Mouse (Mus musculus) kidney, embryonic 16.5 days (tissue): ENCODE data around the gene Ccdc124. TPM values are rescaled to one million over a fixed set of nuclear protein-coding genes. Genes with fewer than 3 reads are reported as not detected.

Source experiments
- ATAC-seq: fragments of 200-750 bp; cut with Nextera tagmentation; 2 replicates; pipeline ENCODE4 v1.8.0; 2017; ENCODE audit warnings: moderate TSS enrichment; ENCODE audit not compliant: low FRiP score, low TSS enrichment
- H3K27ac ChIP-seq: fragments of 300-500 bp; sonication (generic); 2 replicates; pipeline ENCODE4 v1.5.1; 2014; ENCODE audit warnings: low read length
- H3K27me3 ChIP-seq: fragments of 300-500 bp; sonication (generic); 2 replicates; pipeline ENCODE4 v1.6.1; 2014; ENCODE audit warnings: low read length, control low read depth, mixed read lengths; ENCODE audit not compliant: insufficient read depth
- H3K36me3 ChIP-seq: fragments of 300-500 bp; sonication (generic); 2 replicates; pipeline ENCODE4 v1.6.1; 2014; ENCODE audit warnings: low read length, control low read depth, mixed read lengths; ENCODE audit not compliant: insufficient read depth
- H3K4me1 ChIP-seq: fragments of 300-500 bp; sonication (generic); 2 replicates; pipeline ENCODE4 v1.6.1; 2014; ENCODE audit warnings: low read length, control low read depth, mixed read lengths; ENCODE audit not compliant: insufficient read depth
- H3K4me2 ChIP-seq: fragments of 300-500 bp; sonication (generic); replicated peaks from 2 replicates; pipeline ENCODE4 v1.6.1; 2014; ENCODE audit warnings: low read depth, low read length
- H3K4me3 ChIP-seq: fragments of 300-500 bp; sonication (generic); 2 replicates; pipeline ENCODE4 v1.5.1; 2014; ENCODE audit warnings: mild to moderate bottlenecking, low read length
- H3K9ac ChIP-seq: fragments of 300-500 bp; sonication (generic); replicated peaks from 2 replicates; pipeline ENCODE4 v1.6.1; 2014; ENCODE audit warnings: low read length
- H3K9me3 ChIP-seq: fragments of 300-500 bp; sonication (generic); 2 replicates; pipeline ENCODE4 v1.6.1; 2016; ENCODE audit warnings: low read length, control low read depth
- WGBS: fragments of 180-500 bp; shearing (Covaris S2); extraction: QIAGEN DNeasy Blood & Tissue Kit; methylation state at CpG from one replicate; pipeline ENCODE4 v1.1.7; 2014; 5-methylcytosine and 5-hydroxymethylcytosine counted together
- polyA plus RNA-seq: library from polyadenylated mRNA; unstranded; fragments of >200 nt; fragmentation: Nextera tagmentation; extraction: Ambion mirVana; gene quantifications from 2 replicates; pipeline ENCODE4 v1.2.1, GENCODE M21; 2015

The Ccdc124 gene
- polyA plus RNA-seq, 1 experiment from 2014 or later = 114 TPM

DNA sequence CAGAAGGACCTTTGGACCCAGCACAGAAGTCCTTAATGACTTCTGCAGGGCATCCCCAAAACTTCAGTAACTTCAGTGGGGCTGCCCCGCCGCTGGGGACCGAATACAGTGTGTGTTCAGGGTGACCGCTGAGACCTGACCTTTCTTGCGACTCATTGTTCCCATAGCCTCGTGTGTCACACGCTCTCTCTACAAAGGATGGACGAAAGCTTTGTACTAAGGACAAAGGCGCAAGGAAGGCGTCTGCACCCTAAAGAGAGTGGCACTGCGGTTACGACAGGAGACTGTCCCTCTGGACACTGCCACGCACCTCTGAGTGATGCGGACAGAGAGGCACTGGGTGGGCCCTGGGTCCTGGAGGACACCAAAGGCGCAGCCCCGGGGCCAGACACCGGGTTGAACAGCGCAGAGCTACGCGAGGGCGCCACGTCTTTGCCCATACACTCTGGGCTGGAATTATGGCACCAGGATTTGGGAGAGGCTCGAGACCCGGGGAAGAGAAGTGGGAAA lies 9.0 kb downstream of the Ccdc124 start:
- WGBS = 2% methylated on average over 24 of the region's 24 CpGs
- Histone ChIP-seq H3K27me3 (peaks cover 36% of the 10 kb centered on the region), H3K4me2 (peak overlapping the region; percentile 80), H3K9ac (peak overlapping the region; percentile 67), H3K36me3 (no peaks in the 10 kb centered on the region), H3K9me3 (no peaks in the 10 kb centered on the region), H3K4me1 (peaks cover 53% of the 10 kb centered on the region), H3K4me3 (peak overlapping the region; percentile 64), H3K27ac (peak overlapping the region; percentile 68)
- peak; percentile 11 for ATAC-seq

DNA sequence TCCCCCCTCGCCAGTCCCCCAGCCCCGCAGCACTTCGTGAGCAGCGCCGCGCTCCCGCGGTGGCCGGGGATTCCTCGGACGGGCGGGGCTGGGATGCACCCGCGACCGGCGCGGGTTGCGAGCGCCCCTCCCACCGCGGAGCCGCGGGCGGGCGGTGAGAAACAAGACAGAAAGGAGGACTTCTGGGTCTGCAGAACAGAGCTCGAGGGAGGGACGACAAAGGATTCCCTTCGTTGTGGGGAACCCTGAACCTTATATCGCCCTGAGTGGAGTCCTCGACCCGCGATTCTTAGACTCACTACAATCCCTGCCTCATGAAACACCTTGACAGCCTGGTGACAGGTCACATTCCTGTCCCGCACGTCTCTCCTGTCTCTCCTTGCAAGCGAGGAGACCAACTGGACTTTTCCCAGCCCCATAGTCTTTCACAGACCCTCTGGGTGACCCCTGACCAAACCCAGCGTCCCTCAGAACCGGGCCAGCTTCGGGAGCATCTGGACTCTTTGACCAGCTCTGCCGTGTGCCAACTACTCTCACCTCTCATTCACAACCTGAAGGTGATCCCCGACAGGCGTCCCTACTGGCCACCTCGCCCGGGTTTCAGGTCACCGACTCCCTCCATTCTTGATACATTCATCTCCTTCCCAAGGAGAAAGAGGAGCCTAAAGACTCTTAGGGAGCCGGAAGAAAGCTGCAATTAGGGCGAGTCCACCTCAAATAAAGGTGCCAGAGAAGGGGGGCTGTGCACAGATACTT lies 9.6 kb downstream of the Ccdc124 start:
- no peak for ATAC-seq
- H3K36me3 ChIP-seq = no peaks in the 10 kb centered on the region
- H3K9ac ChIP-seq = peak overlapping the region; percentile 67
- peaks cover 49% of the 10 kb centered on the region for H3K4me1 ChIP-seq
- H3K4me2 ChIP-seq = peak overlapping the region; percentile 80
- H3K4me3 ChIP-seq = peak overlapping the region; percentile 64
- H3K27me3 ChIP-seq = peaks cover 36% of the 10 kb centered on the region
- under 1% methylated on average over 46 of the region's 46 CpGs for WGBS
- no peaks in the 10 kb centered on the region for H3K9me3 ChIP-seq
- H3K27ac ChIP-seq = no peak overlapping the region

DNA sequence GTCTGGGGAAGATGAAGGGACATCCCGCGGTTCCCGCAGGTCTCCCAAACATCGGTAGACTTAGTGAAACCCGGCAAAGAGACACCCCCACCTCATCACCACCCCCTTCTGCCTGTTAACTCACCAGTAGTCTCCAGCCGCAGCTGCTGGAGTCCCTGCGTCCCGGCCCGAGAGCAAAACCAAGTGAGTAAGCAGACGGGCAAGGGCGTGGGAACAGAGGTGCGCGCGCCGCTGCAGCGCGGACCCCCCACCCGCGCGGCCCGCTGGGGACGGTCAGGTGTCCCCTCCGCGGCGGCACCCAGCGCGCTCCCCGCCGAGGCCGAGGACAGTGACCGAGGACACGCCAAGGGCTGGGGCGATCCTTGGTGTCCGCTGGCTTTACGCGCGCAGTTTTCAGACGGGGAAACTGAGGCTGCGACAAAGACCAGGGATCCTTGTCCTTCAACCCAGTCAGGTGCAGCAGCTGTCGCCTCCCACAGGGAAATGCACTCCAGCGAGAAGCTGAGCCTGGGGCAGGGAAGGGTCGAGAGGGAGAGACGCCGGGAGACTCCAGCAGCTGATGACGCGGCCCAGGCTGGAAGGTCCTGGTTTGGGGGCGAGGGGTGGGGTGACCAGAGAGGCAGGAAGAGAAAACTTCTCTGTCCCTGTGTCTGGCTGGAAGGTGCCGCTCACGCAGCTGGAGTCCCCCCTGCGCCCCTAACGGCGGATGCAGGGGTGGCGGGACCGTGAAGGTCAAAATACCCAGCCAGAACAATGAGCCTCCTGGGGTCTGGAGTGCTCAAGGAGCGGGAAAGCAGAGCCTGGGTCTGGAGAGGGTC lies 10.7 kb downstream of the Ccdc124 start, which contains the start of gene Kcnn1:
TSS of gene Kcnn1 (minus strand) at position 435 of the 818 bp plus-strand sequence.
- Histone ChIP-seq H3K9ac (peak within 1 kb of the TSS; percentile 67), H3K9me3 (no peaks in the 10 kb centered on the region), H3K27ac (no peak within 1 kb of the TSS), H3K27me3 (peaks cover 36% of the 10 kb centered on the region), H3K36me3 (no peaks in the 10 kb centered on the region), H3K4me1 (peaks cover 45% of the 10 kb centered on the region), H3K4me2 (peak within 1 kb of the TSS; percentile 80), H3K4me3 (peak within 1 kb of the TSS; percentile 64)
- WGBS = under 1% methylated on average over 55 of the region's 55 CpGs
- ATAC-seq = no peak

DNA sequence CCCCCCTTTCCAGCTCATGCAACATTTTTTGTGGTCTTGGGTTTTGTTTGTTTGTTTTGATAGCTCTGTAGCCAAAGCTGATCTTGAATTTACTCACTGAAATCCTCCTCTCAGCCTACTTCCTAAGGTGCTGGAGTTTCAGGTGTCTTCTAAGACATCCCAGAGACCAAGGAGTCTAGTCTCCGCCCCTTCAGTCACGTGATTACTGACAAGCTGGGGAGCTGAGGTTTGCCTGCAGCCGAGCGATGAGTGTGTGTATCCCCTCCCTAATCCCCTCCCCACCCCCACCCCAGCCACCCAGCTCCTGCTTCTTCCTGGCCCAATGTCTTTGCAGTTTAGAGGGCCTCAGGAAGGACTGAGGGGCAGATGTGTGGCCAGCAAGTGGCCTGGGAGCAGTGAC lies 16.2 kb downstream of the Ccdc124 start:
- Histone ChIP-seq H3K27me3 (peaks cover 19% of the 10 kb centered on the region), H3K4me2 (no peak overlapping the region), H3K4me1 (peaks cover 28% of the 10 kb centered on the region), H3K9ac (no peak overlapping the region), H3K27ac (no peak overlapping the region), H3K9me3 (no peaks in the 10 kb centered on the region), H3K4me3 (no peak overlapping the region), H3K36me3 (no peaks in the 10 kb centered on the region)
- no peak for ATAC-seq
- 15% methylated on average over 4 of the region's 4 CpGs for WGBS

DNA sequence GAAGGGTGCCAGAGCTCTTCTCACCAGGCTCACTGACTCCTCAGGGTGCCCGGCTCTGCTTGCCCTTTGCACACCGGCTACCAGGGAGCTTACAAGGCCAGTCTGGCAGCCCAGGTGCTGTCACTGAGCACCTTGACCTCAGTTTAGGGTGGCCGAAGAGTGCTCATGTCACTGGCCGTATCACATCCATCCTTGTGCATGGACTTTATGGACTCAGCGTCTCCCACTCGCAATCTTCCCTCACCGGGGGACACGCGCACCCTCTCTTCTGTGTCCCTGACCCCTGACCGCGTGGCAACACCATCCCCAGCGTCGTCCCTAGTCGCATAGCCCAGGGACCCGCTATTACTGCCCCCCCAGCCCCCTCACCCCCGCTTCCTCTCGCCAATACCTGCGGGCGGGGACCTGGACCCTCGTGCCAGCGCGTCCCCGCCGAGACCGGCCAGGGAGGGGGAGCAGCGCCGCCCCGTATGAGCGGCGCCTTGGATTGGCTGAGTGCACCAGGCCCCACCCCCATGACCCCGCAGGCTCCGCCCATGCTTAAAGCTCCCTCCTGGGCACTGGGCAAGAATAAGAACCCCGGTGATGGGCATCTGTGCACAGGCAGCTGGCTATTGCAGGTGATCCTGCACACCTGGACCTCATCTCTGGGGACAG lies 17.1 kb downstream of the Ccdc124 start:
- 10% methylated on average over 26 of the region's 33 CpGs for WGBS
- H3K36me3 ChIP-seq = no peaks in the 10 kb centered on the region
- H3K4me1 ChIP-seq = peaks cover 27% of the 10 kb centered on the region
- H3K9me3 ChIP-seq = no peaks in the 10 kb centered on the region
- H3K27ac ChIP-seq = no peak overlapping the region
- peak; percentile 76 for ATAC-seq
- peaks cover 11% of the 10 kb centered on the region for H3K27me3 ChIP-seq
- peak overlapping the region; percentile 54 for H3K4me3 ChIP-seq
- H3K4me2 ChIP-seq = peak overlapping the region; percentile 92
- H3K9ac ChIP-seq = peak overlapping the region; percentile 65

DNA sequence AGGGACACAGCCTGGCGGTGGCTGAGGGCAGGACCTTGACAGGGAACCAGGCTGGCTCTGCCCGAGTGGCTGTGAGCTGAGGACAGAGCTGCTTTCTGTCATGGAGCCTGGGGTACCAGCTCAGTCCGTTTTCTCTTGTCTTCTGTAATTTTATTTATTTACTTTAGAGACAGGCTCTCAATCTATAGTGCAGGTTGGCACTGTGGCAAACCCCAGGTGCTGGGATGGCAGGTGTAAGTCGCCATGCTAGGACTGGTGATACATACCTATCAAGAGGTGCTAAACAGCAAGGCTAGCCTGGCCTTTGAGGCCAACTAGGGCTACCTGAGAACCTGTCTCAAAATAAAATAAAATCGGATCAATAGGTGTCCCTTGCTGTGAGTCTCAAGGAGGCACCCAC lies 17.7 kb downstream of the Ccdc124 start:
- Histone ChIP-seq H3K27ac (no peak overlapping the region), H3K4me3 (no peak overlapping the region), H3K27me3 (0 out of 2 replicates have a peak, but pooled peaks cover 5% of the 10 kb centered on the region), H3K36me3 (no peaks in the 10 kb centered on the region), H3K9ac (no peak overlapping the region), H3K4me2 (no peak overlapping the region), H3K4me1 (peaks cover 25% of the 10 kb centered on the region), H3K9me3 (no peaks in the 10 kb centered on the region)
- WGBS = 67% methylated on average over 5 of the region's 5 CpGs
- ATAC-seq = no peak

DNA sequence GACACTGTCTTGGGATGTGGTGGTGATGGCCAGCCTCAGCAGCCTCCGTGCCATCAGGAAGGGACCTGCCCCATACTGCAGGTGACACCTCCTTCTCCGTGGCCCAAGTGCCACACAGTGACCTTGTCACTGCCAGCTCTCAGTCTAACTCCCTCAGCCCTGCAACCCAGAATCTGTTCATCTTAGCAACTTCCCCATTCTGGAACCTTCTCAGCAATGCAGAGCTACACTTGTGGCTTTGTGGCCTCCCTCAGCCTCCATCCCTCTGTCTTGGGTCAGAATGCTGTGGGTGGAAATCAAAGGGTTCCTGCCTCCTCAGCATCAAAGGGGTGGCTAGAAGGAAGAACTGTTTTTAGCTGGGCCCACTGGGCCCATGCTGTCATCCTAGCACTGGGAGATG lies 19.9 kb downstream of the Ccdc124 start:
- 87% methylated on average over 2 of the region's 2 CpGs for WGBS

DNA sequence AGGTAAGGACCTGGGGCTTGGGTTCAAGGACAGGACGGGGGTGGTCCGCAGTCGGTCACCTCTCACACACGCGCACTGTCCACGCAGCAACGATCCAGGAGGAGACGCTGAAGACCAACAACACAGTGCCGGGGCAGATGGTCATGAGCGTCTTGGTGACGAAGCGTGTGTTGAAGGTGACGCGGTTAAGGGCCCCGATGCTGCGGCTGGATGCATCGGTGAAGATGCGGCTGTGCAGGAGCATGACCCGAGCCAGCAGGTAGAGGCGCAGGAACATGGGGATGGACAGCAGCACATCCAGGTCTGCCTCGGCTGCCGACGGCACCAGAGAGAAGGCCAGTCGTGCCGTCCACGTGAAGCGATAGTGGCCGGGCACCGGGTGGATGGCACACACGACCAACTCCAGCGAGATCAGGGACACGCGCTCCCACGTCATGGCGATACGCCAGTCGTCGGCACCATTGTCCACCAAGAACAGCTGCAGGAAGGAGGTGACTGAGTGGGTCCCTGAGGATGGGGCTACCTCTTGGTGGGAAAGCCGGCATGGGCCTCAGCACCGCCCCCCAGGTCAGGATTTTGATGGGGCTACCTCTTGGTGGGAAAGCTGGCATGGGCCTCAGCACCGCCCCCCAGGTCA lies 21.0 kb downstream of the Ccdc124 start:
- no peak overlapping the region for H3K4me3 ChIP-seq
- peaks cover 17% of the 10 kb centered on the region for H3K4me1 ChIP-seq
- ATAC-seq = no peak
- no peak overlapping the region for H3K4me2 ChIP-seq
- 0 out of 2 replicates have a peak, but pooled peaks cover 5% of the 10 kb centered on the region for H3K27me3 ChIP-seq
- H3K27ac ChIP-seq = no peak overlapping the region
- H3K9me3 ChIP-seq = no peaks in the 10 kb centered on the region
- H3K9ac ChIP-seq = no peak overlapping the region
- 91% methylated on average over 41 of the region's 41 CpGs for WGBS
- H3K36me3 ChIP-seq = no peaks in the 10 kb centered on the region

More for the DNA sequence above, 19.9 kb downstream of the Ccdc124 start:
- Histone ChIP-seq H3K27ac (no peak overlapping the region), H3K27me3 (0 out of 2 replicates have a peak, but pooled peaks cover 5% of the 10 kb centered on the region), H3K36me3 (no peaks in the 10 kb centered on the region), H3K9ac (no peak overlapping the region), H3K4me2 (no peak overlapping the region), H3K9me3 (no peaks in the 10 kb centered on the region), H3K4me1 (peaks cover 25% of the 10 kb centered on the region), H3K4me3 (no peak overlapping the region)
- ATAC-seq = no peak

DNA sequence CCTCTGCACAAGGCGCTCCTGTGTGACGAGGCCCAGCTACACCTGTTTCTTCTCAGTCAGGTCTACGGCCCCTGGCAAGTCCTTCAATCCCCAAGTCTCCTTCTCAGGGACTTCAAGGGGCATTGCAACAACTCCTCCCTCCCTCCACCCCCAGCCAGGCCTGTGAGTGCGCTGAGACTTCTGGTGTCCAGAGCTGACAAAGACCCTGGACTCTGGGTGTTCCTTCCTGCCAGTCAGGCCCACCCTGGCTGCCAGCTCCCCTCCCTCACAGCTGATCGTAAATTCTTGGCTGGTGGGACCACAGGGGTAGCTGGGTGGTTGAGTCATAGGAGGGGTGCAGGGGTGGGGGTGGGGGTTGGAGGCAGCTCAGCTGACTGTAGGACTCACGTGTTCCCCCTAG lies 21.9 kb downstream of the Ccdc124 start:
- Histone ChIP-seq H3K9ac (peak overlapping the region; percentile 39; the same call in 1 of the 2 replicates), H3K27ac (no peak overlapping the region; the same call in 1 of the 2 replicates), H3K4me1 (peaks cover 9% of the 10 kb centered on the region)

More for the DNA sequence above, 21.9 kb downstream of the Ccdc124 start:
- Histone ChIP-seq H3K4me3 (no peak overlapping the region), H3K27me3 (0 out of 2 replicates have a peak, but pooled peaks cover 5% of the 10 kb centered on the region), H3K36me3 (no peaks in the 10 kb centered on the region), H3K4me2 (no peak overlapping the region), H3K9me3 (no peaks in the 10 kb centered on the region)
- WGBS = 32% methylated on average over 6 of the region's 6 CpGs
- no peak for ATAC-seq
